Mouse (Mus musculus) gastrocnemius, adult 2 months (tissue): ENCODE data around the gene Specc1l. TPM values are rescaled to one million over a fixed set of nuclear protein-coding genes. Genes with fewer than 3 reads are reported as not detected.

Source experiments
- DNase-seq: peaks from one replicate; pipeline ENCODE4 v3.0.0; 2022
- H3K27ac ChIP-seq: fragments of 200-600 bp; 2 replicates; pipeline ENCODE4 v1.8.1; 2022; ENCODE audit warnings: mild to moderate bottlenecking
- H3K4me3 ChIP-seq: fragments of 200-600 bp; 2 replicates; pipeline ENCODE4 v1.8.1; 2022; ENCODE audit warnings: mild to moderate bottlenecking, moderate library complexity
- CTCF ChIP-seq: fragments of 200-600 bp; IDR thresholded peaks from 2 replicates; pipeline ENCODE4 v1.8.1; 2022; ENCODE audit warnings: antibody characterized with exemption, mild to moderate bottlenecking, moderate library complexity
- intact Hi-C: fragments of 180-260 bp; cut with DNase I; formaldehyde crosslinking; loops from one replicate; pipeline ENCODE4 v1.15.1; 2025
- total RNA-seq, 2 experiments: library from RNA; stranded (reverse); gene quantifications; 2 replicates each; pipeline ENCODE4 v1.2.3; 2021

Gene Specc1l
- total RNA-seq, 2 experiments from 2014 or later, result 43.1 to 44.8 TPM

- no peak overlapping the region for H3K27ac ChIP-seq
- intact Hi-C loops, result no loop called here
Observed at GRCm38 (mm10) chr10:75187366-75188056, 24.4 kb upstream of the Specc1l start.

DNA sequence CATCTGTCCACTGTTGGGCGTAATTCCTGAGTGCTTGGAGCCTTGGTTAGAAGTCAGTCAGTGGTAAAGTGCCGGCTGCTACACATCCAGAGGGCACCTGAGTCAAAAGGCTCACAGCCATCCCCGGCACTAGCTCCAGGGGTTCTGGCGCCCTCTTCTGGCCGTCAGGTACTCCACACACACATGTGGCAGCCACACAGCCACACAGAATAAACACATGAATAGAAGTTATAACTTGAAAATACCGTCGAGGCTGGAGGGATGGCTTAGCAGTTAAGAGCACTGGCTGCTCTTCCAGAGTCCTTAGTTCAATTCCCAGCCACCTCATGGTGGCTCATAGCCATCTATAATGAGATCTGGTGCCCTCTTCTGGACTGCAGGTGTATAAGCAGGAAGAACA, 20.2 kb upstream of the Specc1l start:
- intact Hi-C loops, result no loop called here
- DNase-seq, result no peak
- H3K4me3 ChIP-seq, result no peak overlapping the region
- no peak; the same call in 1 of the 2 replicates for TF ChIP-seq CTCF
- no peak overlapping the region for H3K27ac ChIP-seq

More at GRCm38 (mm10) chr10:75187366-75188056, 24.4 kb upstream of the Specc1l start:
- no peak for DNase-seq
- no peak overlapping the region for H3K4me3 ChIP-seq
- no peak for TF ChIP-seq CTCF

DNA sequence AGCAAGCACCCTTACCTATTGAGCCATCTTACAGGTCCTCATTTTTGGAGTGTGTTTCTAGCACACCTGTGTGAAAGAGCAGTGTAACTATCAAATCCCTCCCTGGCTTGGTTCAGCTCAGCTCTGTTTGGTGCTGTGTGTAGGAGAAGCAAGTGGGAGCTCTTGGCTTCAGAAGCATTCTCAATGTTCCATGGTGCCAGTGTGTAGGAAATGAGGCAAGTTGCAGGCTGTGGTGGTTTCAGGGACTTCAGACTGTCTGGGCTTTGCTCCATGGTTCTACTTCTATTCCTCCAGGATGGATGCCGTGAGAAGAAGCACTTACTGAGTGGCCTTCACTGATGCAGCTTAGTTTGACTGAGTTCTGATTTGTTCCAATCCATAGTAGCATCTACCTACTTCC, 14.1 kb upstream of the Specc1l start:
- DNase-seq, result no peak
- no peak overlapping the region for H3K27ac ChIP-seq
- TF ChIP-seq CTCF, result no peak
- H3K4me3 ChIP-seq, result no peak overlapping the region
- intact Hi-C loops, result no loop called here

DNA sequence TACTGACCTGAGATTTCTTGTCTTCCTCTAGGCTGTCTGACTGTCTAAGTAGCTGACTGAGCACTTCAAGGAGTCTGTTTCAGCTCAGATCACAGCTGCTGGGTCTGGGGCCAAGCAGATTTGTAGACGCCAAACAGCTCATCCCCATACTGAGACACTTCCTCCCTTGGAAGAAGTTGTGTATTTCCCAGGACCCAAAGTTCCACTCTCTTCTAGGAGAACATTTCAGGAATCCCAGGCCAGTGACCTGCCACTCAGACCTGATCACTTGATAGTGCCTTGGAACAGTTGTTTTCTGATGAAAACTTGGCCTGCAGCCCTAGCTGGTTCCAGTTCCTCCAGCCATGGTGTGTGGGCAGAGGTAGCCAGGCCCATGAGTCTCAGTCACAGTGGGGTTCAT, 11.1 kb upstream of the Specc1l start:
- H3K27ac ChIP-seq, result no peak overlapping the region
- peak; percentile 59 for DNase-seq
- intact Hi-C loops, result no loop called here

DNA sequence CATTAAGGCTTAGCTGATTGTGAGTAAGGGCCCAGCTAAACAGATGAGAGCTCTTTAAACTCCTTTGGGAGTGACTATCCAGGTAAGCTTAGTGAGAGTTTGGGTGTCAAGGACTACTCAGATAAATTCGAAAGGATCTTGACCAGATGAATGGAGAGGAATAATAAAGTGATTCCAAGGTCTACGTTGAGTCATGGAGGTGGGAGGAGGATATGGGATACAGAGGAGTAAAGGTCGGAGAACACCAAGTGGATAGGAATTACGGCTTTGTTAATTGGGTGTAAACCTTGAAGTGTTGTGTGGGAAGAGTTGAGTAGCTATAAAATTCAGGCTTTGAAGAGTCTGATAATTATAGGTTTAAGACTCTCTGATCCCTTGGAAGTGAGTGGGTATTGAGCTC, 5.7 kb upstream of the Specc1l start:
- no peak overlapping the region for H3K27ac ChIP-seq
- TF ChIP-seq CTCF, result no peak
- intact Hi-C loops, result no loop called here

More for the DNA sequence above, 11.1 kb upstream of the Specc1l start:
- H3K4me3 ChIP-seq, result no peak overlapping the region
- TF ChIP-seq CTCF, result no peak

GRCm38 (mm10) chr10:75210841-75211240, 1.0 kb upstream of the Specc1l start:
- DNase-seq, result no peak
- TF ChIP-seq CTCF, result no peak
- H3K27ac ChIP-seq, result no peak overlapping the region
- no peak overlapping the region for H3K4me3 ChIP-seq
- intact Hi-C loops, result no loop called here

More for the DNA sequence above, 5.7 kb upstream of the Specc1l start:
- no peak for DNase-seq
- no peak overlapping the region for H3K4me3 ChIP-seq

- Histone ChIP-seq H3K27ac (peak overlapping the region; percentile 99), H3K4me3 (peak overlapping the region; percentile 97)
- DNase-seq, result peak; percentile 38
- TF ChIP-seq CTCF, result no peak
- intact Hi-C loops, result no loop called here
Observed at GRCm38 (mm10) chr10:75212981-75213380, 1.1 kb downstream of the Specc1l start.

- DNase-seq, result no peak
- intact Hi-C loops, result no loop called here
- no peak overlapping the region for H3K4me3 ChIP-seq
- no peak overlapping the region for H3K27ac ChIP-seq
- TF ChIP-seq CTCF, result no peak
Observed at GRCm38 (mm10) chr10:75220722-75221121, 8.8 kb downstream of the Specc1l start.

- intact Hi-C loops, result no loop called here
- peak overlapping the region; percentile 63 for H3K27ac ChIP-seq
- TF ChIP-seq CTCF, result no peak
- no peak overlapping the region for H3K4me3 ChIP-seq
- DNase-seq, result no peak
Observed at GRCm38 (mm10) chr10:75221936-75222610, 10.2 kb downstream of the Specc1l start.

DNA sequence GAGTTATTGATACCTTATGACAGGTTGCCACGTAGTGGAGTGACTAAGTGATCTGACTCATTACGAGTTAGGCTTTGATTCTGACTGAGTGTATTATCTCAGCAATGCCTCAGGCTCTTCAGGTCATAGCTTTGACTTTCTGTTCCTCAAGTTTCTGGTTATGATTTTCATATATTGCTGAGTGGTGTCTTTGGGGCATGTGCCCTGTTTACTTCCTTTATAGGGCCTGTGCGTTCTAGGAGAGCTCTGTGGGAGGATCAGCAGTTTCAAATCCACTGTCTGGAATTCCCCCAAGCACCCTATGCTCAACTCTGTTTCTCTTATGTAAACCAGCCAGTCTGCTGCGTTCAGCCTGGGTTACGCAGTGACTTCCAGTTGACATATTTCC, 10.7 kb downstream of the Specc1l start:
- H3K4me3 ChIP-seq, result no peak overlapping the region; the same call in 1 of the 2 replicates
- no peak for TF ChIP-seq CTCF
- H3K27ac ChIP-seq, result peak overlapping the region; percentile 63
- intact Hi-C loops, result no loop called here
- no peak for DNase-seq

DNA sequence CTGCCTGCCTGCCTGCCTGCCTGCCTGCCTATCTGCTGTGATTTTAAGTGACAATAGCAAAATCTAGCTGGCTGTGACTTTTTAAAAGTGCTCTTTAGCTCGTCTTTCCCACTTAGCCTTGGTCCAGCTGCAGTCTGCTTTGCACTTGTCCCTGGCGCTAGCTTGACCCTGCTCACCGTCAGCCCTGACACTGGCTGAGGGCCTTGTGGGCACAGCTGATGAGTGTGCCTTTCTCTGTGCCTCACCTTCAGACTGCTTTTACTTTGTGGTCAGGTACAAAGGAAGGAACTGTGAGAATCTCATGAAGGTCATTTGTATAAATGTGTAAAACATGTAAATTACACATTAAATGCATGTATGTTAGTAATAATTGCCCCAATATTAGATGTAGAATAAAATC, 12.3 kb downstream of the Specc1l start:
- intact Hi-C loops, result no loop called here
- Histone ChIP-seq H3K4me3 (no peak overlapping the region), H3K27ac (peak overlapping the region; percentile 32; the same call in 1 of the 2 replicates)
- TF ChIP-seq CTCF, result no peak
- DNase-seq, result no peak

- Histone ChIP-seq H3K27ac (no peak overlapping the region), H3K4me3 (no peak overlapping the region)
- intact Hi-C loops, result no loop called here
- DNase-seq, result no peak
- TF ChIP-seq CTCF, result no peak
Observed at GRCm38 (mm10) chr10:75224630-75225029, 12.8 kb downstream of the Specc1l start.

GRCm38 (mm10) chr10:75227381-75227780, 15.5 kb downstream of the Specc1l start:
- no peak overlapping the region for H3K27ac ChIP-seq
- no peak overlapping the region for H3K4me3 ChIP-seq
- TF ChIP-seq CTCF, result no peak
- no peak for DNase-seq
- intact Hi-C loops, result no loop called here
